Mouse (Mus musculus): ENCODE measurements at regions not wholly inside any gene's neighbourhood (a gene's known extent, or its start where the extent isn't known, plus 50 kb on each side); places are given as distances from the start of the nearest gene placed in this dataset.

GRCm38 (mm10) chr4:28646154-28646553 lies 166.8 kb upstream of the Epha7 start:
- Histone ChIP-seq H3K9me3 (ENCODE audit: low read length) (no peaks in the 10 kb centered on the region), H3K36me3 (ENCODE audit: insufficient read depth, low read length) (no peaks in the 10 kb centered on the region), H3K27ac (ENCODE audit: low read depth, low read length) (no peak overlapping the region), H3K27me3 (ENCODE audit: insufficient read depth, low read length) (no peaks in the 10 kb centered on the region), H3K9ac (replicated peaks; ENCODE audit: low read length, poor library complexity, severe bottlenecking) (no peak overlapping the region), H3K4me3 (ENCODE audit: low read depth, low read length) (no peak overlapping the region), H3K4me2 (ENCODE audit: low read depth, low read length, poor library complexity, severe bottlenecking) (no peak overlapping the region), H3K4me1 (ENCODE audit: insufficient read depth, low read length) (no peaks in the 10 kb centered on the region)
- no peak for DNase-seq (ENCODE audit: low spot score)
- WGBS = 88% methylated on average over 3 of the region's 3 CpGs
- ATAC-seq (ENCODE audit: low FRiP score) = no peak
- TF ChIP-seq CTCF (IDR thresholded peaks at IDR 0.05) = no peak

DNA sequence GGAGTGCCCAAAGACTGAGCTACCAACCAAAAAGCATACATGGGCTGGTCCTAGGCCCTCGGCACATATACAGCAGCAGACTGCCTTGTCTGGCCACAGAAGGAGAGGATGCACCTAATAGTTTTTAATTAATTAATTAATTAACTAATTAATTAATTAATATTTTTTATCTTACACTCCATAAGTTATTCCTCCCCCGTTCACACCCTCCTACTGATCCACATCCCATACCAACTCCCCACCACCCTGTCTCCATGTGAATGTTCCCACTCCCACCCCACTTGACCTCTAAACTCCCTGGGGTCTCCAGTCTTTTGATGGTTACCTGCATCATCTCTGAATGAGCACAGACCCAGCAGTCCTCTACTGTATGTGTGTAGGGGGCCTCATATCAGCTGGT lies 153.5 kb upstream of the Epha7 start:
- Histone ChIP-seq H3K9me3 (ENCODE audit: low read length) (no peaks in the 10 kb centered on the region), H3K4me2 (ENCODE audit: low read depth, low read length, poor library complexity, severe bottlenecking) (no peak overlapping the region), H3K36me3 (ENCODE audit: insufficient read depth, low read length) (no peaks in the 10 kb centered on the region), H3K27me3 (ENCODE audit: insufficient read depth, low read length) (no peaks in the 10 kb centered on the region), H3K27ac (ENCODE audit: low read depth, low read length) (no peak overlapping the region), H3K4me3 (ENCODE audit: low read depth, low read length) (no peak overlapping the region), H3K4me1 (ENCODE audit: insufficient read depth, low read length) (no peaks in the 10 kb centered on the region), H3K9ac (replicated peaks; ENCODE audit: low read length, poor library complexity, severe bottlenecking) (no peak overlapping the region)
- ATAC-seq (ENCODE audit: low FRiP score) (0 out of 2 replicates have a peak, but pooled peaks have one; percentile 27), DNase-seq (ENCODE audit: low spot score) (no peak)
- 100% methylated on average over 2 of the region's 2 CpGs for WGBS
- TF ChIP-seq CTCF (IDR thresholded peaks at IDR 0.05) = no peak

DNA sequence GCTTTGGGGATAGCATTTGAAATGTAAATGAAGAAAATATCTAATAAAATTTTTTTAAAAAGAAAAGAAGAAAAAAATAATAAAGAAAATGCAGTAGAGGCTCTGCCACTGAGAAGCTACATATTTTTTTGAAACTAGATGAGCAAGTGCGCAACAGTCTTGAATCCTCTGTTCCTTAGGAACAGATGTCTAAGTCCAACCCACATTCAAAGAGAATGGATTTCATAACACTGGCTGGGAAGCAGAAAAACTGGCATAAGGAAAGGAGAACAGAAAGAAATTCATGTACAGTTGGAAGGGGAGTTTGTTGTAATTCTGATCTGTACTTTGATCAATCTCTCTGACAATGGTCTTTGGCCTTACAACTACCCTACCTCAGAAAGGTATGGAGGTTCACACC lies 114.8 kb upstream of the Epha7 start:
- H3K27me3 ChIP-seq (ENCODE audit: insufficient read depth, low read length) = no peaks in the 10 kb centered on the region
- H3K27ac ChIP-seq (ENCODE audit: low read depth, low read length) = no peak overlapping the region
- H3K4me1 ChIP-seq (ENCODE audit: insufficient read depth, low read length) = no peaks in the 10 kb centered on the region
- WGBS = 100% methylated on average over 1 of the region's 1 CpGs
- H3K36me3 ChIP-seq (ENCODE audit: insufficient read depth, low read length) = no peaks in the 10 kb centered on the region
- H3K4me3 ChIP-seq (ENCODE audit: low read depth, low read length) = no peak overlapping the region
- ATAC-seq (ENCODE audit: low FRiP score) (no peak), DNase-seq (ENCODE audit: low spot score) (no peak)
- H3K4me2 ChIP-seq (ENCODE audit: low read depth, low read length, poor library complexity, severe bottlenecking) = no peak overlapping the region
- H3K9ac ChIP-seq (replicated peaks; ENCODE audit: low read length, poor library complexity, severe bottlenecking) = no peak overlapping the region
- no peak for TF ChIP-seq CTCF (IDR thresholded peaks at IDR 0.05)
- H3K9me3 ChIP-seq (ENCODE audit: low read length) = no peaks in the 10 kb centered on the region

DNA sequence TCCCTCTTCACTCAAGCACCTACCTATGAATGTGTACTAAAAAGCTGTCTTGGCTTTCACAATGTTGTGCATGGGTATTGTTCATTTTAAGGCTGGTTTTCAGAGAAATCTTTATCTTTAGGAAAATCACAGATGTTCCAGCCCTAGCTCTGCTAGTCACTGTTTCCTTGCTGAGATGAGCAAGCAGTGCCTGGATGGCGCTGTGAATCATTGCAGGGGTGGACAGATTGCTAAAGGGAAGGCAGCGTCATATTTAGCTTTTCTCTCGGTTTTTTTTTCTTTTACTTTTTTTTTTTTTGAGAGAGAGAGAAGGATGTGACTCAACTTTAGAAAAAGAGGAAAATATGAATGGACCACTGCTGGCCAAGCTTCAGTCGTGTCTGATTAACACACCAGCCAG lies 112.5 kb upstream of the Epha7 start:
- no peaks in the 10 kb centered on the region for H3K36me3 ChIP-seq (ENCODE audit: insufficient read depth, low read length)
- DNase-seq (ENCODE audit: low spot score) = no peak
- TF ChIP-seq CTCF (IDR thresholded peaks at IDR 0.05) = no peak
- H3K27ac ChIP-seq (ENCODE audit: low read depth, low read length) = no peak overlapping the region
- H3K9me3 ChIP-seq (ENCODE audit: low read length) = no peaks in the 10 kb centered on the region
- 89% methylated on average over 4 of the region's 4 CpGs for WGBS
- no peaks in the 10 kb centered on the region for H3K27me3 ChIP-seq (ENCODE audit: insufficient read depth, low read length)
- no peak for ATAC-seq (ENCODE audit: low FRiP score)
- H3K4me2 ChIP-seq (ENCODE audit: low read depth, low read length, poor library complexity, severe bottlenecking) = no peak overlapping the region
- no peak overlapping the region for H3K4me3 ChIP-seq (ENCODE audit: low read depth, low read length)
- no peaks in the 10 kb centered on the region for H3K4me1 ChIP-seq (ENCODE audit: insufficient read depth, low read length)
- no peak overlapping the region for H3K9ac ChIP-seq (replicated peaks; ENCODE audit: low read length, poor library complexity, severe bottlenecking)

DNA sequence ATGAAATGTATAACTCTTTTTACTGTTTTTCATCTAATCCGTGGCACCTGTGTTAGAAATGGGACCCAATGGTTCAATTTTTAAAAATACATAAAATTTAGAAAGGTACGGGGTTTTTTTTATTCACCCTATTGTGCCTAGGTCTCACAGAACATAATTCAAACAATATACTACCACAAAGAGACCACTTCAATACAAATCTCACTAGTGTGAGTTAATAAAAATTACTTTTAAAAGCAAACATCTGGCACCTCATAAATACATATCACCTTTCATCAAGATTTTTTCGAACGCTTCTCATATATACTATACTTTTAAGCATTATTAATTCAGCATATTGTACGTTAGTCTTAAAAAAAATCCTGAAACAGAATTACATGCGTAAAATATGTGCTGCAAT lies 109.6 kb upstream of the Epha7 start:
- TF ChIP-seq CTCF (IDR thresholded peaks at IDR 0.05) = no peak
- Histone ChIP-seq H3K9me3 (ENCODE audit: low read length) (no peaks in the 10 kb centered on the region), H3K27ac (ENCODE audit: low read depth, low read length) (no peak overlapping the region), H3K36me3 (ENCODE audit: insufficient read depth, low read length) (no peaks in the 10 kb centered on the region), H3K27me3 (ENCODE audit: insufficient read depth, low read length) (no peaks in the 10 kb centered on the region), H3K4me3 (ENCODE audit: low read depth, low read length) (no peak overlapping the region), H3K4me2 (ENCODE audit: low read depth, low read length, poor library complexity, severe bottlenecking) (no peak overlapping the region), H3K4me1 (ENCODE audit: insufficient read depth, low read length) (no peaks in the 10 kb centered on the region), H3K9ac (replicated peaks; ENCODE audit: low read length, poor library complexity, severe bottlenecking) (no peak overlapping the region)
- 84% methylated on average over 6 of the region's 6 CpGs for WGBS
- DNase-seq (ENCODE audit: low spot score) (no peak), ATAC-seq (ENCODE audit: low FRiP score) (no peak)
